Mouse (Mus musculus): ENCODE results near the gene Aff3.

- no peak for TF ChIP-seq POLR2A (IDR thresholded peaks at IDR 0.05; ENCODE audit: low read depth, low read length)
- no peak for TF ChIP-seq CTCF (conservative IDR thresholded peaks at IDR 0.05; ENCODE audit: insufficient read depth, insufficient read length, low read depth, low read length)
Observed at GRCm38 (mm10) chr1:38536929-38537540, 127.7 kb downstream of the Aff3 start.
